Mouse (Mus musculus): ENCODE measurements around the gene Tpx2. TPM values are rescaled to one million over a fixed set of nuclear protein-coding genes. Genes with fewer than 3 reads are reported as not detected.

The Tpx2 gene
- polyA plus RNA-seq, 1 experiment = 20.8 TPM

DNA sequence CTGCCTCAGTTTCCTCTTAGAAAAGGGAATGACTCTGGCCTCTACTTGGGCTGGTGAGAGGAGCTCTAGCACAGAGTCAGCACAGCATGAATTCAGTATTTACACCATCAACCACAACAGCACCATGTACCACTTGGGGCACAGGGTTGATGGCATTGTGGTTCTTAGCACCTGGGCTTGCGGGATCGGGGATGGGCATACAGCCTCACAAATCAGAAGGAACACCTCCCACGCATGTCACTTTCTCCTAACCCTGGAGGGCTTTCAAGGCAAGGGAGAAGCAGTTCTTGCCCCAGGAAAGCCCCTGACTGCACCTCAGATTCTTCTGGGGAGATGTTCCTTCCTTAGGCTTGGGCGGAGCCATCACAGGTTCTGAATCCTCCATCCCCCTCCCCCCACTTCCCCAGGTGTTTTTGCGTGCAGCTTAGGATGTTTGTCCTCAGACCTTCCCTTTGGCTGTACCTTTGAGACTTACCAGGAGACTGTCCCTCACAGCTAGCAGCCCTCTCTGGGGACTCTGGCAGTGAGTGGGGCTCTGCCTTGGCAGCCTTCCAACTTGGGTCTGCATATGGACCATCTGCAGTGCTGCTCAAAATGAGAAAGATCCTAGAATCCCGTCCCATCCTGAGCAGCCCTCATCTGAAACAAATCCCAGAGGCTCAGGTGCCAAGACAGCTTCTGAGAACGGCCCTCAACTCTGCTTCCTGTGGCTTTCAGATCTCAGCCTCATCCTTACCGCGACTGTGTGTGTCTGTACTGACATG is 58.7 kb downstream of the Tpx2 start:
- DNase-seq (ENCODE audit: low read depth) = peak; percentile 41
- TF ChIP-seq POLR2A (IDR thresholded peaks at IDR 0.05; ENCODE audit: borderline replicate concordance, extremely low read depth, insufficient read depth, insufficient read length, poor library complexity, severe bottlenecking) (no peak), CTCF (IDR thresholded peaks at IDR 0.05; ENCODE audit: borderline replicate concordance, extremely low read depth, insufficient read depth, insufficient read length) (no peak)

- TF ChIP-seq CTCF (IDR thresholded peaks at IDR 0.05; ENCODE audit: borderline replicate concordance, extremely low read depth, insufficient read depth, insufficient read length) (no peak), POLR2A (IDR thresholded peaks at IDR 0.05; ENCODE audit: borderline replicate concordance, extremely low read depth, insufficient read depth, insufficient read length, poor library complexity, severe bottlenecking) (no peak)
These were observed 59.6 kb downstream of the Tpx2 start for GRCm38 (mm10) chr2:152907114-152907943.

DNA sequence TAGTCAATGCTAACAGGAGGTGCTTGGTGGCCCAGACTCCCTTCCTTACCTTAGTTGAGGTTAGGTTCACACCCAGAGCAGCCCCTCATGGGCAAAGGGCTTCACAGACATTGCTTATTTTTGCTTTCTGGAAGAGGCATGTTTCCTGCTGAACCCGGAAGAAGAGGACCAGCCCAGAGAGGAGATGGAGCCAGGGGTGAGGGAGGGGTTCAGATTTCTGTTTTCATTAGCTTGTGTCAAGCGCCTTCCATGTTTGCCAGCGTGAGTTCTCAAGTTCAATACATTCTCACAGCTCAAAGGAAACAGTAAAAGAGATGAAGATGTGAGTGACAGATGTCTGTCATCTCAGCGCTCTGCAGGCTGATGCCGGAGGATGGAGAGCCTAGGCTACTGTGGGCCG is 62.1 kb downstream of the Tpx2 start:
- TF ChIP-seq POLR2A (IDR thresholded peaks at IDR 0.05; ENCODE audit: borderline replicate concordance, extremely low read depth, insufficient read depth, insufficient read length, poor library complexity, severe bottlenecking) (no peak), CTCF (IDR thresholded peaks at IDR 0.05; ENCODE audit: borderline replicate concordance, extremely low read depth, insufficient read depth, insufficient read length) (no peak)
- no peak for DNase-seq (ENCODE audit: low read depth)

More at GRCm38 (mm10) chr2:152907114-152907943, 59.6 kb downstream of the Tpx2 start:
- DNase-seq (ENCODE audit: low read depth) = peak; percentile 40

GRCm38 (mm10) chr2:152911031-152911430 is 63.3 kb downstream of the Tpx2 start, which contains the start of gene Mylk2:
Gene Mylk2 (plus strand): TSS chr2:152911352.
- TF ChIP-seq CTCF (IDR thresholded peaks at IDR 0.05; ENCODE audit: borderline replicate concordance, extremely low read depth, insufficient read depth, insufficient read length) = no peak
- TF ChIP-seq POLR2A (IDR thresholded peaks at IDR 0.05; ENCODE audit: borderline replicate concordance, extremely low read depth, insufficient read depth, insufficient read length, poor library complexity, severe bottlenecking) = no peak
- DNase-seq (ENCODE audit: low read depth) = no peak

DNA sequence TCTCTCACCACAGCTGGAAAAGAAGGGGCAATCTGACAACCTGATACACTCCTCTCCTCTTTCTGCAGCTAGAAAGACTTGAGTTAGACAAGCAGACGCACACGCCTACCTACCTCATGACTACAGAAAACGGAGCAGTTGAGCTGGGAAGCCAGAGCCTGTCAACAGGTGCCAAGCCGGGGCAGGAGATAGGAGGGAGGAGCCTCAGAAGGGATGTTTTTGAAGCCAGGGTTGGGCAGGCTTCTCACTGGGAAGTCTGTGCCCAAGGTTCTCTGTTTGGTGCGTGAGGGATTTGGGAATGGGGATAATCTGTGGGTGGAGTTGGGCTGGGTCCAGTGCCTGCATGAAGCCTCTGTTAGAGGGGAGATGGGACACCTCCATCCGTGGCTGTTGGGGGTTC is 63.7 kb downstream of the Tpx2 start:
- no peak for DNase-seq (ENCODE audit: low read depth)
- no peak for TF ChIP-seq POLR2A (IDR thresholded peaks at IDR 0.05; ENCODE audit: borderline replicate concordance, extremely low read depth, insufficient read depth, insufficient read length, poor library complexity, severe bottlenecking)
- TF ChIP-seq CTCF (IDR thresholded peaks at IDR 0.05; ENCODE audit: borderline replicate concordance, extremely low read depth, insufficient read depth, insufficient read length) = no peak

GRCm38 (mm10) chr2:152913471-152913870 is 65.7 kb downstream of the Tpx2 start:
- TF ChIP-seq POLR2A (IDR thresholded peaks at IDR 0.05; ENCODE audit: borderline replicate concordance, extremely low read depth, insufficient read depth, insufficient read length, poor library complexity, severe bottlenecking) = no peak
- TF ChIP-seq CTCF (IDR thresholded peaks at IDR 0.05; ENCODE audit: borderline replicate concordance, extremely low read depth, insufficient read depth, insufficient read length) = no peak
- DNase-seq (ENCODE audit: low read depth) = no peak

DNA sequence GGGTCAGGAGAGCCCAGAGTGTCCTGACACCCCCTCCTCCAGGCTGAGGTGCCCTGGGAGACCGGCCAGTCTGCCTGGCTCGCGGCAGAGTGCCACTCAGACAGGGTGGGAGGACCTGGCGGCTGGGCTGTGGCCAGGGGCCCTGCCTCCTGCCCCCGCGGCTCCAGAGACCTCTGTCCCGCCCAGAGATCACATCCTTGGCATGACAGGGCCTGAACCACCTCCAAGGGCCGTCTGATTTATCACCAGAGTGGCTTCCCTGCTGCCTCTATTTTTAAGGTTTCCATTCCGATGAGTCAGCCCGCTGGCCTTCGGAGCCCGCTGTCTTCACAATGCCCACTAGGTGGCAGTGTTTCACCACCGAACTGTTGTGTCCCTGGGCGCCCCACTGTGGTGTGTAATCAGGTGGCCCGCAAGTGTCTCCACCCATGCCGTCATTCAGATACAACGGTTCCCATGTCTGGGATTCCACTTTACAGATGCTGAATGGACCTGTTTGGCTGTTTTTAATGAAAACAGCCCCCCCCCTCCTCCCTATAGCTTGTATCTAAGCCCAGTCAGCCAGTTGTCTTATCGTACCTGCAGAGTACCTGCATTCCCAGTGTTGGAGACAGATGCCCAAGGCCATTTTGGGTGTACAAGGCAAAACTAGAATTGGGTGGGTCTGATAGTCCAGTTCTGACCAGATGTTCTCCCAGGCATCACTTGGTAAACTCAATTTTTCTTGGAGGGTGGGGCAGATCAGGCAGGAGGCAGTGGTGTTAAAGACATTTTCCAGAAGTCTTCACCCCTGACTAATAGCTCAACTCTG is 66.8 kb downstream of the Tpx2 start:
- TF ChIP-seq POLR2A (IDR thresholded peaks at IDR 0.05; ENCODE audit: borderline replicate concordance, extremely low read depth, insufficient read depth, insufficient read length, poor library complexity, severe bottlenecking) (no peak), CTCF (IDR thresholded peaks at IDR 0.05; ENCODE audit: borderline replicate concordance, extremely low read depth, insufficient read depth, insufficient read length) (peak; percentile 97)
- peak; percentile 87 for DNase-seq (ENCODE audit: low read depth)

DNA sequence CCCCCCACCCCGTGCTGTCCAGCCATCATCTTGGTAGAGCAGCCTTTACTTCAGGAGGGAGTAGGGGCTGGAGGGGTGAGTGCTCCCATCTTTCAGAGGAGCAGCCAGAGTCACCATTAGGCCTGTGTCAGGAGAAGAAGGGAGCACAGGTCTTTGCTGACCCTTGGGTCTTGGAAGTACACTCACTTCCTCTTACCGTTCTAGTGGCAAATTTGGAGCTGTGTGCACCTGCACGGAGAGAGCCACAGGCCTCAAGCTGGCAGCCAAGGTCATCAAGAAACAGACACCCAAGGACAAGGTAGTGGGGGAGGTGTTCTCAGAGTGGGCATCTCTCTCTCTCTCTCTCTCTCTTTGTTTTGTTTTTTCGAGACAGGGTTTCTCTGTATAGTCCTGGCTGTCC is 67.7 kb downstream of the Tpx2 start:
- TF ChIP-seq POLR2A (IDR thresholded peaks at IDR 0.05; ENCODE audit: borderline replicate concordance, extremely low read depth, insufficient read depth, insufficient read length, poor library complexity, severe bottlenecking) (no peak), CTCF (IDR thresholded peaks at IDR 0.05; ENCODE audit: borderline replicate concordance, extremely low read depth, insufficient read depth, insufficient read length) (no peak)
- DNase-seq (ENCODE audit: low read depth) = no peak

GRCm38 (mm10) chr2:152916111-152916510 is 68.3 kb downstream of the Tpx2 start:
- no peak for TF ChIP-seq CTCF (IDR thresholded peaks at IDR 0.05; ENCODE audit: borderline replicate concordance, extremely low read depth, insufficient read depth, insufficient read length)
- no peak for TF ChIP-seq POLR2A (IDR thresholded peaks at IDR 0.05; ENCODE audit: borderline replicate concordance, extremely low read depth, insufficient read depth, insufficient read length, poor library complexity, severe bottlenecking)
- no peak for DNase-seq (ENCODE audit: low read depth)

DNA sequence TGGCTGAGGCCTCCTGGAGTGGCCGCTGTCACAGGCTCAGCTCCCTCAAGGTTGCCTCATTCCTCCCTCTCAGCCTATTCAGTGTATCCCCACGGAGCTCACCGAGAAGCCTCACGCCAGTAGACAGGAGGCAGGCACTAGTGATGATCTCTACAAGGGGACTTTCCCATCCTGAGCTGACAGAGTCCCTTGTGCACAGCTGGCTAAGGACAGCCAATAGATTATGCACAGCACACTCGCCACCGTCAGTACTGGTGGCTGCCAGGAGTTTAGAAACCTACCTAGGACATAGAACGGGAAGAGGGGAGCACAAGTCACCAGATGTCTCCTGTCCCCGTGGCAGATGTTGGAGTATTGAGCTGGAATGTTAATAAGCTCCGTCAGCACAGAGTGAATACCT is 69.9 kb downstream of the Tpx2 start:
- DNase-seq (ENCODE audit: low read depth) = no peak
- TF ChIP-seq POLR2A (IDR thresholded peaks at IDR 0.05; ENCODE audit: borderline replicate concordance, extremely low read depth, insufficient read depth, insufficient read length, poor library complexity, severe bottlenecking) (no peak), CTCF (IDR thresholded peaks at IDR 0.05; ENCODE audit: borderline replicate concordance, extremely low read depth, insufficient read depth, insufficient read length) (no peak)

- TF ChIP-seq POLR2A (IDR thresholded peaks at IDR 0.05; ENCODE audit: borderline replicate concordance, extremely low read depth, insufficient read depth, insufficient read length, poor library complexity, severe bottlenecking) = no peak
- no peak for TF ChIP-seq CTCF (IDR thresholded peaks at IDR 0.05; ENCODE audit: borderline replicate concordance, extremely low read depth, insufficient read depth, insufficient read length)
- DNase-seq (ENCODE audit: low read depth) = no peak
These were observed 74.6 kb downstream of the Tpx2 start for GRCm38 (mm10) chr2:152922376-152922775.

Data from brain, embryonic 14.5 days (tissue).